Mouse (Mus musculus) CH12.LX (cell line): ENCODE data around the gene 2310057J18Rik.

ENCODE experiments used
- CHD2 ChIP-seq: IDR thresholded peaks from 2 replicates; pipeline ENCODE4 v1.6.1; 2011; ENCODE audit warnings: low read length, improper control_type of control experiment
- CTCF ChIP-seq, 2 experiments: IDR thresholded peaks in 1 of 2; conservative IDR thresholded peaks in 1 of 2; 2 replicates each; pipeline ENCODE4 v1.5.1; 2011 to 2012; ENCODE audit warnings: low read depth in 2 of 2, low read length in 2 of 2, improper control_type of control experiment in 1 of 2, inconsistent platforms in 1 of 2, mild to moderate bottlenecking in 1 of 2, moderate library complexity in 1 of 2
- EP300 ChIP-seq: IDR thresholded peaks from 2 replicates; pipeline ENCODE4 v1.6.1; 2011; ENCODE audit warnings: low read length, improper control_type of control experiment
- IRF4 ChIP-seq: IDR thresholded peaks from 2 replicates; pipeline ENCODE4 v1.6.1; 2014; ENCODE audit warnings: low read depth, mild to moderate bottlenecking, inconsistent platforms, low read length, improper control_type of control experiment
- KAT2A ChIP-seq: IDR thresholded peaks from 2 replicates; pipeline ENCODE4 v1.6.1; 2012; ENCODE audit warnings: low read length, improper control_type of control experiment, inconsistent platforms; ENCODE audit not compliant: insufficient replicate concordance
- MAX ChIP-seq: IDR thresholded peaks from 2 replicates; pipeline ENCODE4 v1.6.1; 2011; ENCODE audit warnings: low read length, improper control_type of control experiment
- POLR2AphosphoS2 ChIP-seq: IDR thresholded peaks from 2 replicates; pipeline ENCODE4 v1.6.1; 2011; ENCODE audit warnings: low read depth, low read length, improper control_type of control experiment
- RAD21 ChIP-seq: IDR thresholded peaks from 2 replicates; pipeline ENCODE4 v1.6.1; 2011; ENCODE audit warnings: low read depth, mild to moderate bottlenecking, low read length, improper control_type of control experiment, moderate library complexity
- SIN3A ChIP-seq: IDR thresholded peaks from 2 replicates; pipeline ENCODE4 v1.6.1; 2012; ENCODE audit warnings: low read length, improper control_type of control experiment, inconsistent platforms
- SMC3 ChIP-seq: IDR thresholded peaks from 2 replicates; pipeline ENCODE4 v1.6.1; 2011; ENCODE audit warnings: low read depth, low read length, improper control_type of control experiment
- USF1 ChIP-seq: IDR thresholded peaks from 2 replicates; pipeline ENCODE4 v1.6.1; 2014; ENCODE audit warnings: low read depth, mild to moderate bottlenecking, inconsistent platforms, low read length, improper control_type of control experiment
- ZC3H11A ChIP-seq: IDR thresholded peaks from 2 replicates; pipeline ENCODE4 v1.6.1; 2012; ENCODE audit warnings: low read depth, mild to moderate bottlenecking, inconsistent platforms, low read length, improper control_type of control experiment
- ZNF384 ChIP-seq: IDR thresholded peaks from 2 replicates; pipeline ENCODE4 v1.6.1; 2012; ENCODE audit warnings: low read depth, low read length, improper control_type of control experiment, inconsistent platforms

DNA sequence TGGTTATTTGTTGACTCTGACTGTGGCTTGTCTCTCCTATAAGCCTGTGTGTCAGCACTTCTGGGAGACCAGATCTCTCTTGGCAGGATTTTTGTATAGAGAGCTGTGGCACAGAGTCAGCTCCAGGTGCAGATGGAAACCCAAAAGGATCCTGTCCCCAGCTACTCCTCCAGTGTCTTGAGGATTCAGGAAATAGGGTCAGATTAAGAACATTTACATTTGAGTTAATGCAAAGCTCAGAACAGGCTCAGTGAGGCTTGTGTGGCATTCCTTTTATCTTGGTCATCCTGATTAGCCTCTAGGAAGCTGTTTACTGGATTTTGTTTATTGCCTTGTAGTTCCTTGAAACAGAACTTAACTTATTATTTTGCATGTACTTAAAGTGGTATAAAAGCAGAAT, 11.7 kb upstream of the 2310057J18Rik start:
- TF ChIP-seq SMC3 (no peak), ZNF384 (no peak), ZC3H11A (no peak), CTCF (conservative IDR thresholded peaks at IDR 0.05 in 1 of 2, IDR thresholded peaks at IDR 0.05 in 1 of 2; ENCODE audit: low read depth in 2 of 2, low read length in 2 of 2) (no peak), RAD21 (no peak), SIN3A (no peak), KAT2A (no peak), EP300 (no peak), MAX (no peak), USF1 (no peak), CHD2 (no peak), POLR2AphosphoS2 (no peak), IRF4 (no peak)
